31 mouse cellular contexts compared by ENCODE assay signal in the genomic region with DNA sequence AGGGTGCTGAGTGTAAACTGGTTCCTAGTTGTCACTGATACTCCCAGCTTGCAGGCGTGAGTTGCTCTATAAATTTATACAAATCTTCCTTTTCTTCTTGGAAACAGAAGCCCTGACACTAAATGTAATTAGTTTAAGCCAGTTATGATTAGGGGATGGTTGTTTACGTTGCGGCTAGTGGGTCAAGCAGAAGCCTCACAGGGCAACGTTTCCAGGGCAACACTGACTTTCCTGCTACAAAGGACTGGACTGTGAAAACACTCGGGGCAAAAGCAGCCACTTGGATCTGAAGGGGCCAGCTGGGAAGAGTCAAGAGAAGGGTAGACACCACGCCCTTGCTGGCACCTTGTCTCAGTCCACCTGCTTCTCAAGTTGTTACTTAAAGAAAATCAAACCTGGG. TPM values are rescaled to one million over a fixed set of nuclear protein-coding genes. Genes with fewer than 3 reads are reported as not detected.
DNase-seq lines count a peak whose midpoint lies in the region; ATAC-seq and TF ChIP-seq lines count a peak whose summit lies in the region.
"Had no signal": no experiment of that assay in that cellular context is flagged by ENCODE, and none has a peak within 500 bp of the region (broad histone marks: within the 10 kb centered on the region; RNA-seq: fewer than 3 reads in every experiment).

No protein-coding gene starts in this region.

- TF ChIP-seq EP300 in lung, postnatal 0 days (IDR thresholded peaks at IDR 0.05): no peak

- TF ChIP-seq POLR2A in brain, embryonic 14.5 days (IDR thresholded peaks at IDR 0.05; ENCODE audit: borderline replicate concordance, extremely low read depth, insufficient read depth, insufficient read length, poor library complexity, severe bottlenecking): no peak

- no peak overlapping the region for H3K9ac ChIP-seq in hindbrain, embryonic 11.5 days (ENCODE audit: low read depth, low read length)
- no peak overlapping the region for H3K9ac ChIP-seq in hindbrain, embryonic 13.5 days
- no peak overlapping the region for H3K9ac ChIP-seq in lung, postnatal 0 days (replicated peaks; ENCODE audit: low read depth)
- no peak overlapping the region for H3K9ac ChIP-seq in midbrain, embryonic 15.5 days
- no peak overlapping the region for H3K9ac ChIP-seq in midbrain, postnatal 0 days (replicated peaks; ENCODE audit: low read length, poor library complexity, severe bottlenecking)
- H3K9ac ChIP-seq: embryonic facial prominence, embryonic 15.5 days; forebrain, embryonic 12.5 days; forebrain, postnatal 0 days; heart, embryonic 12.5 days; limb, embryonic 15.5 days; liver, embryonic 14.5 days; lung, embryonic 15.5 days; midbrain, embryonic 13.5 days; neural tube, embryonic 12.5 days had no signal

- H3K27ac ChIP-seq in hindbrain, embryonic 11.5 days (ENCODE audit: low read depth, low read length): no peak overlapping the region
- H3K27ac ChIP-seq in hindbrain, embryonic 13.5 days: no peak overlapping the region
- H3K27ac ChIP-seq in lung, postnatal 0 days (ENCODE audit: low read length): peak overlapping the region; percentile 14; the same call in 1 of the 2 replicates
- H3K27ac ChIP-seq in midbrain, embryonic 15.5 days: 0 out of 2 replicates have a peak overlapping the region, but pooled peaks have one; percentile 12
- no peak overlapping the region; the same call in 1 of the 2 replicates for H3K27ac ChIP-seq in midbrain, postnatal 0 days (ENCODE audit: low read depth, low read length)
- H3K27ac ChIP-seq: embryonic facial prominence, embryonic 10.5 days; embryonic facial prominence, embryonic 15.5 days; forebrain, embryonic 12.5 days; heart, adult 2 months; limb, embryonic 10.5 days; limb, embryonic 15.5 days; liver, embryonic 14.5 days; lung, embryonic 15.5 days; midbrain, embryonic 13.5 days; neural tube, embryonic 12.5 days had no signal

- WGBS in hindbrain, embryonic 11.5 days: 39% methylated on average over 6 of the region's 6 CpGs
- WGBS in hindbrain, embryonic 13.5 days: 37% methylated on average over 6 of the region's 6 CpGs
- WGBS in lung, postnatal 0 days: 15% methylated on average over 6 of the region's 6 CpGs
- WGBS in midbrain, embryonic 15.5 days: 27% methylated on average over 6 of the region's 6 CpGs
- 31% methylated on average over 6 of the region's 6 CpGs for WGBS in midbrain, postnatal 0 days

- H3K4me3 ChIP-seq in hindbrain, embryonic 11.5 days (ENCODE audit: low read depth, low read length): no peak overlapping the region
- no peak overlapping the region for H3K4me3 ChIP-seq in hindbrain, embryonic 13.5 days
- H3K4me3 ChIP-seq in lung, postnatal 0 days (ENCODE audit: low read depth, low read length): no peak overlapping the region
- H3K4me3 ChIP-seq in midbrain, embryonic 15.5 days: no peak overlapping the region
- no peak overlapping the region for H3K4me3 ChIP-seq in midbrain, postnatal 0 days (ENCODE audit: low read depth, low read length)
- H3K4me3 ChIP-seq: embryonic facial prominence, embryonic 10.5 days; embryonic facial prominence, embryonic 15.5 days; forebrain, embryonic 12.5 days; heart, adult 2 months; heart, embryonic 12.5 days; limb, embryonic 10.5 days; limb, embryonic 15.5 days; lung, embryonic 15.5 days; midbrain, embryonic 13.5 days; myocyte; neural tube, embryonic 12.5 days had no signal

- H3K4me2 ChIP-seq in hindbrain, embryonic 11.5 days (replicated peaks; ENCODE audit: low read depth, low read length): no peak overlapping the region
- H3K4me2 ChIP-seq in hindbrain, embryonic 13.5 days: no peak overlapping the region
- no peak overlapping the region for H3K4me2 ChIP-seq in lung, postnatal 0 days (replicated peaks; ENCODE audit: low read depth, low read length)
- no peak overlapping the region for H3K4me2 ChIP-seq in midbrain, embryonic 15.5 days
- H3K4me2 ChIP-seq in midbrain, postnatal 0 days (ENCODE audit: low read depth, low read length, poor library complexity, severe bottlenecking): no peak overlapping the region
- H3K4me2 ChIP-seq: embryonic facial prominence, embryonic 15.5 days; forebrain, embryonic 12.5 days; heart, embryonic 12.5 days; limb, embryonic 15.5 days; lung, embryonic 15.5 days; midbrain, embryonic 13.5 days; neural tube, embryonic 12.5 days had no signal

- H3K9me3 ChIP-seq in hindbrain, embryonic 11.5 days (ENCODE audit: control insufficient read depth, low read length): no peaks in the 10 kb centered on the region
- no peaks in the 10 kb centered on the region for H3K9me3 ChIP-seq in hindbrain, embryonic 13.5 days
- H3K9me3 ChIP-seq in lung, postnatal 0 days (ENCODE audit: low read length): no peaks in the 10 kb centered on the region
- H3K9me3 ChIP-seq in midbrain, embryonic 15.5 days: no peaks in the 10 kb centered on the region
- H3K9me3 ChIP-seq in midbrain, postnatal 0 days (ENCODE audit: low read length): no peaks in the 10 kb centered on the region
- H3K9me3 ChIP-seq: embryonic facial prominence, embryonic 10.5 days; embryonic facial prominence, embryonic 15.5 days; forebrain, embryonic 12.5 days; heart, embryonic 12.5 days; limb, embryonic 10.5 days; limb, embryonic 15.5 days; lung, embryonic 15.5 days; midbrain, embryonic 13.5 days; neural tube, embryonic 12.5 days had no signal

- no peak for TF ChIP-seq CTCF in lung, postnatal 0 days (IDR thresholded peaks at IDR 0.05)
- TF ChIP-seq CTCF in midbrain, postnatal 0 days (IDR thresholded peaks at IDR 0.05): no peak
- no peak for TF ChIP-seq CTCF in brain, embryonic 14.5 days (IDR thresholded peaks at IDR 0.05; ENCODE audit: borderline replicate concordance, extremely low read depth, insufficient read depth, insufficient read length)

- H3K4me1 ChIP-seq in hindbrain, embryonic 11.5 days (replicated peaks; ENCODE audit: control insufficient read depth, insufficient read depth, low read length): no peaks in the 10 kb centered on the region
- H3K4me1 ChIP-seq in hindbrain, embryonic 13.5 days (replicated peaks): peaks cover 5% of the 10 kb centered on the region
- peaks cover 2% of the 10 kb centered on the region; the same call in 1 of the 2 replicates for H3K4me1 ChIP-seq in lung, postnatal 0 days (ENCODE audit: insufficient read depth, low read depth, low read length)
- H3K4me1 ChIP-seq in midbrain, embryonic 15.5 days: no peaks in the 10 kb centered on the region
- no peaks in the 10 kb centered on the region for H3K4me1 ChIP-seq in midbrain, postnatal 0 days (ENCODE audit: insufficient read depth, low read length)
- H3K4me1 ChIP-seq: limb, embryonic 15.5 days had no signal

- ATAC-seq in hindbrain, embryonic 11.5 days (ENCODE audit: low FRiP score): no peak
- no peak for ATAC-seq in hindbrain, embryonic 13.5 days (ENCODE audit: low FRiP score)
- ATAC-seq in lung, postnatal 0 days: peak; percentile 60
- ATAC-seq in midbrain, embryonic 15.5 days (replicated peaks): no peak
- no peak for ATAC-seq in midbrain, postnatal 0 days (ENCODE audit: low FRiP score)
- ATAC-seq: forebrain, postnatal 0 days; intestine, postnatal 0 days; midbrain, embryonic 13.5 days had no signal

- H3K36me3 ChIP-seq in hindbrain, embryonic 11.5 days (ENCODE audit: control insufficient read depth, insufficient read depth, low read length): no peaks in the 10 kb centered on the region
- H3K36me3 ChIP-seq in hindbrain, embryonic 13.5 days: peaks cover 3% of the 10 kb centered on the region
- H3K36me3 ChIP-seq in lung, postnatal 0 days (ENCODE audit: insufficient read depth, low read length): no peaks in the 10 kb centered on the region
- no peaks in the 10 kb centered on the region for H3K36me3 ChIP-seq in midbrain, embryonic 15.5 days (replicated peaks)
- H3K36me3 ChIP-seq in midbrain, postnatal 0 days (ENCODE audit: insufficient read depth, low read length): no peaks in the 10 kb centered on the region
- H3K36me3 ChIP-seq: embryonic facial prominence, embryonic 10.5 days; embryonic facial prominence, embryonic 15.5 days; forebrain, embryonic 12.5 days; lung, embryonic 15.5 days; neural tube, embryonic 12.5 days had no signal

- DNase-seq in hindbrain, embryonic 11.5 days (ENCODE audit: low spot score): peak; percentile 12
- peak; percentile 41 for DNase-seq in lung, postnatal 0 days (ENCODE audit: low spot score)
- DNase-seq in lung, postnatal 4 days: no peak
- DNase-seq in midbrain, postnatal 0 days (ENCODE audit: low spot score): no peak
- peak; percentile 23 for DNase-seq in brain, embryonic 14.5 days (ENCODE audit: low read depth)
- DNase-seq in right cerebral cortex, adult 18-20 months: no peak
- DNase-seq: adrenal gland, postnatal 25 days; cerebellum, adult 18-20 months; cerebellum, postnatal 10 days; forebrain, postnatal 0 days; heart, adult 2 months; heart, postnatal 4 days; kidney, postnatal 4 days; layer of hippocampus, postnatal 36 days; right cerebral cortex, postnatal 14 days; thymus, adult 2 months; thymus, postnatal 4 days had no signal

- no peaks in the 10 kb centered on the region for H3K27me3 ChIP-seq in hindbrain, embryonic 11.5 days (ENCODE audit: control insufficient read depth, insufficient read depth, low read length)
- H3K27me3 ChIP-seq in hindbrain, embryonic 13.5 days: no peaks in the 10 kb centered on the region
- H3K27me3 ChIP-seq in lung, postnatal 0 days (replicated peaks; ENCODE audit: insufficient read depth, low read length): no peaks in the 10 kb centered on the region
- no peaks in the 10 kb centered on the region for H3K27me3 ChIP-seq in midbrain, embryonic 15.5 days (replicated peaks)
- no peaks in the 10 kb centered on the region for H3K27me3 ChIP-seq in midbrain, postnatal 0 days (ENCODE audit: insufficient read depth, low read length)
- H3K27me3 ChIP-seq: embryonic facial prominence, embryonic 15.5 days; forebrain, embryonic 12.5 days; heart, embryonic 12.5 days; limb, embryonic 15.5 days; lung, embryonic 15.5 days; midbrain, embryonic 13.5 days; neural tube, embryonic 12.5 days had no signal

RNA-seq across cellular contexts. Expression of a gene that starts 18.2 kb away (rescaled TPM):
- polyA plus RNA-seq in hindbrain, embryonic 11.5 days (2014; fragmentation: Nextera tagmentation; extraction: Ambion mirVana): 96.9 and 103 TPM in 2 replicates
- polyA plus RNA-seq in hindbrain, embryonic 13.5 days (2015; fragmentation: Nextera tagmentation; extraction: Ambion mirVana): 121 and 130 TPM in 2 replicates
- polyA plus RNA-seq in lung, postnatal 0 days (2015; fragmentation: Nextera tagmentation; extraction: Ambion mirVana): 114 and 122 TPM in 2 replicates
- polyA plus RNA-seq in midbrain, embryonic 15.5 days (2015; fragmentation: Nextera tagmentation; extraction: Ambion mirVana): 133 and 134 TPM in 2 replicates
- total RNA-seq in midbrain, postnatal 0 days (2014; rRNA removed): 87.1 and 97.7 TPM in 2 replicates
- polyA plus RNA-seq in midbrain, postnatal 0 days (2015; fragmentation: Nextera tagmentation; extraction: Ambion mirVana): 113 and 122 TPM in 2 replicates
- polyA plus RNA-seq in brain, embryonic 14.5 days (2012; rRNA removed): 77.3 and 97.8 TPM in 2 replicates

RNA-seq across cellular contexts. Expression of a gene that starts 44.8 kb away (rescaled TPM):
- 2.6 and 3.7 TPM in 2 replicates for polyA plus RNA-seq in hindbrain, embryonic 11.5 days (2014; fragmentation: Nextera tagmentation; extraction: Ambion mirVana)
- 1.8 and 1.9 TPM in 2 replicates for polyA plus RNA-seq in hindbrain, embryonic 13.5 days (2015; fragmentation: Nextera tagmentation; extraction: Ambion mirVana)
- polyA plus RNA-seq in lung, postnatal 0 days (2015; fragmentation: Nextera tagmentation; extraction: Ambion mirVana): 7.9 and 8.9 TPM in 2 replicates
- polyA plus RNA-seq in midbrain, embryonic 15.5 days (2015; fragmentation: Nextera tagmentation; extraction: Ambion mirVana): 1.0 and 1.4 TPM in 2 replicates
- total RNA-seq in midbrain, postnatal 0 days (2014; rRNA removed): 2.3 and 4.0 TPM in 2 replicates
- polyA plus RNA-seq in midbrain, postnatal 0 days (2015; fragmentation: Nextera tagmentation; extraction: Ambion mirVana): 1.3 and 1.9 TPM in 2 replicates
- polyA plus RNA-seq in brain, embryonic 14.5 days (2012; rRNA removed): 1.9 and 2.0 TPM in 2 replicates

Comparison
In these comparisons a context has a peak if more than half of its experiments do, and no peak if none do; other contexts are left out.
1. DNase-seq: peak in hindbrain, embryonic 11.5 days (single experiment), lung, postnatal 0 days (single experiment) and brain, embryonic 14.5 days (single experiment); none in lung, postnatal 4 days (0 of 2), midbrain, postnatal 0 days (single experiment) and right cerebral cortex, adult 18-20 months (single experiment).
2. H3K27ac ChIP-seq: peak in lung, postnatal 0 days (single experiment) and midbrain, embryonic 15.5 days (single experiment); none in hindbrain, embryonic 11.5 days (single experiment), hindbrain, embryonic 13.5 days (single experiment) and midbrain, postnatal 0 days (single experiment).